14 mouse cellular contexts compared by ENCODE assay signal in genomic region chr12:112914527-112914926, GRCm38 (mm10). TPM values are rescaled to one million over a fixed set of nuclear protein-coding genes. Genes with fewer than 3 reads are reported as not detected.
A peak's percentile ranks its signal among the peaks of the same experiment; 100 is the strongest.
DNase-seq lines count a peak whose midpoint lies in the region; ATAC-seq and TF ChIP-seq lines count a peak whose summit lies in the region.
"Had no signal": no experiment of that assay in that cellular context is flagged by ENCODE, and none has a peak within 500 bp of the region (broad histone marks: within the 10 kb centered on the region; RNA-seq: fewer than 3 reads in every experiment).

No protein-coding gene starts in this region.

- no peak overlapping the region for H3K4me3 ChIP-seq in gastrocnemius, adult 2 months
- H3K4me3 ChIP-seq in lung, embryonic 15.5 days, result no peak overlapping the region
- H3K4me3 ChIP-seq: midbrain, embryonic 12.5 days; neural tube, embryonic 13.5 days had no signal

- no peaks in the 10 kb centered on the region for H3K9me3 ChIP-seq in lung, embryonic 15.5 days
- H3K9me3 ChIP-seq: midbrain, embryonic 12.5 days; neural tube, embryonic 13.5 days had no signal

- WGBS in lung, embryonic 15.5 days, result 56% methylated on average over 11 of the region's 11 CpGs

- H3K9ac ChIP-seq in lung, embryonic 15.5 days, result no peak overlapping the region
- H3K9ac ChIP-seq: liver, embryonic 14.5 days; midbrain, embryonic 12.5 days; neural tube, embryonic 13.5 days had no signal

- H3K4me2 ChIP-seq in lung, embryonic 15.5 days, result no peak overlapping the region
- H3K4me2 ChIP-seq: midbrain, embryonic 12.5 days; neural tube, embryonic 13.5 days had no signal

- no peaks in the 10 kb centered on the region for H3K27me3 ChIP-seq in lung, embryonic 15.5 days
- H3K27me3 ChIP-seq: midbrain, embryonic 12.5 days; neural tube, embryonic 13.5 days had no signal

- no peaks in the 10 kb centered on the region for H3K4me1 ChIP-seq in lung, embryonic 15.5 days

- peak overlapping the region; percentile 99 for H3K27ac ChIP-seq in gastrocnemius, adult 2 months
- peak overlapping the region; percentile 43; the same call in 1 of the 2 replicates for H3K27ac ChIP-seq in lung, embryonic 15.5 days
- H3K27ac ChIP-seq: liver, embryonic 14.5 days; midbrain, embryonic 12.5 days; neural tube, embryonic 13.5 days had no signal

- intact Hi-C loops in gastrocnemius, adult 2 months (cut with DNase I), result no loop called here

- no peak for ATAC-seq in lung, embryonic 15.5 days (ENCODE audit: borderline replicate concordance, extremely low read depth, low FRiP score, low TSS enrichment)

- no peak for DNase-seq in gastrocnemius, adult 2 months
- DNase-seq in gastrocnemius, adult 18-20 months (ENCODE audit: low spot score), result no peak
- no peak for DNase-seq in lung, adult 18-20 months
- peak; percentile 64 for DNase-seq in kidney, postnatal 14 days
- DNase-seq in thymus, postnatal 10 days (ENCODE audit: low spot score in 2 of 2), result peak; percentile 47 to 53
- no peak for DNase-seq in cerebellum, postnatal 36 days
- DNase-seq in ovary, postnatal 14 days (ENCODE audit: low spot score), result no peak
- DNase-seq: B cell, adult 2 months; cerebellum, adult 8-10 months had no signal

- TF ChIP-seq CTCF in gastrocnemius, adult 2 months (IDR thresholded peaks at IDR 0.05), result no peak

- H3K36me3 ChIP-seq in lung, embryonic 15.5 days, result 0 out of 2 replicates have a peak, but pooled peaks cover 3% of the 10 kb centered on the region

RNA-seq across cellular contexts. Expression of gene Jag2, which starts 15.0 kb away (rescaled TPM):
- total RNA-seq in gastrocnemius, adult 2 months (2021), result 10 to 100 TPM; 20.3 to 30.2 TPM
- total RNA-seq in gastrocnemius, adult 18-20 months (2021), result 10 to 100 TPM; 22.1 to 24.0 TPM
- polyA plus RNA-seq in lung, embryonic 15.5 days (2015; fragmentation: Nextera tagmentation; extraction: Ambion mirVana), result 6.2 and 7.2 TPM in 2 replicates

RNA-seq across cellular contexts. Expression of gene Nudt14, which starts 27.4 kb away (rescaled TPM):
- 1 to 10 TPM; 5.4 to 7.9 TPM for total RNA-seq in gastrocnemius, adult 2 months (2021)
- 1 to 10 TPM; 6.5 to 7.6 TPM for total RNA-seq in gastrocnemius, adult 18-20 months (2021)
- polyA plus RNA-seq in lung, embryonic 15.5 days (2015; fragmentation: Nextera tagmentation; extraction: Ambion mirVana), result 103 and 120 TPM in 2 replicates

RNA-seq across cellular contexts. Expression of gene Gpr132, which starts 46.5 kb away (rescaled TPM):
- total RNA-seq in gastrocnemius, adult 2 months (2021), result under 1 TPM in 1 of 2 experiments, not detected in 1; 0.14 TPM
- total RNA-seq in gastrocnemius, adult 18-20 months (2021), result under 1 TPM in 1 of 2 experiments, not detected in 1; 0.14 TPM
- polyA plus RNA-seq in lung, embryonic 15.5 days (2015; fragmentation: Nextera tagmentation; extraction: Ambion mirVana), result 0.13 and 0.79 TPM in 2 replicates
- total RNA-seq: left cerebral cortex, postnatal 36 days had no signal
- polyA plus RNA-seq: midbrain, embryonic 12.5 days; neural tube, embryonic 13.5 days had no signal

Comparison
In these comparisons a context has a peak if more than half of its experiments do, and no peak if none do; other contexts are left out.
1. DNase-seq: peak in kidney, postnatal 14 days (single experiment) and thymus, postnatal 10 days (2 of 2); none in gastrocnemius, adult 2 months (single experiment), gastrocnemius, adult 18-20 months (single experiment), lung, adult 18-20 months (0 of 2), cerebellum, postnatal 36 days (0 of 2) and ovary, postnatal 14 days (single experiment).